Mouse (Mus musculus) G1E (cell line): ENCODE results near the gene Cfap299. TPM values are rescaled to one million over a fixed set of nuclear protein-coding genes. Genes with fewer than 3 reads are reported as not detected.

Source experiments
- ATAC-seq: 2 replicates; pipeline ENCODE4 v1.8.0; 2016; ENCODE audit warnings: mild to moderate bottlenecking; ENCODE audit not compliant: insufficient number of reproducible peaks, poor library complexity, low FRiP score, severe bottlenecking; ENCODE audit errors: extremely low read depth
- DNase-seq: peaks from one replicate; pipeline ENCODE4 v3.0.0; 2012; ENCODE audit warnings: low spot score
- H3K27me3 ChIP-seq: 2 replicates; pipeline ENCODE4 v1.6.1; 2012; ENCODE audit warnings: mild to moderate bottlenecking, low read length, inconsistent platforms; ENCODE audit not compliant: insufficient read depth
- H3K36me3 ChIP-seq: replicated peaks from 2 replicates; pipeline ENCODE3; 2012; ENCODE audit warnings: mild to moderate bottlenecking, inconsistent platforms
- H3K4me1 ChIP-seq: 2 replicates; pipeline ENCODE4 v1.6.1; 2012; ENCODE audit warnings: low read depth, low read length, inconsistent platforms, mixed read lengths; ENCODE audit not compliant: insufficient read depth
- H3K4me3 ChIP-seq: 2 replicates; pipeline ENCODE4 v1.5.1; 2012; ENCODE audit warnings: low read depth, mild to moderate bottlenecking, inconsistent platforms, low read length, moderate library complexity, mixed read lengths
- H3K9me3 ChIP-seq: replicated peaks from 2 replicates; pipeline ENCODE4 v1.6.1; 2012; ENCODE audit warnings: inconsistent platforms
- CTCF ChIP-seq: IDR thresholded peaks from 2 replicates; pipeline ENCODE4 v1.5.1; 2012; ENCODE audit warnings: low read depth, low read length, inconsistent platforms, mixed read lengths
- GATA1 ChIP-seq: IDR thresholded peaks from 2 replicates; pipeline ENCODE4 v1.6.1; 2012; ENCODE audit warnings: borderline replicate concordance, low read length, inconsistent platforms, mixed read lengths
- GATA2 ChIP-seq: IDR thresholded peaks from 2 replicates; pipeline ENCODE4 v1.6.1; 2012; ENCODE audit warnings: low read depth, low read length, inconsistent platforms, borderline replicate concordance
- POLR2AphosphoS5 ChIP-seq: IDR thresholded peaks from 2 replicates; pipeline ENCODE4 v1.6.1; 2012; ENCODE audit warnings: low read depth, low read length, inconsistent platforms; ENCODE audit not compliant: insufficient replicate concordance
- TAL1 ChIP-seq: conservative IDR thresholded peaks from 2 replicates; pipeline ENCODE4 v1.6.1; 2012; ENCODE audit warnings: low read depth, low read length, inconsistent platforms, mixed read lengths
- polyA plus RNA-seq: library from polyadenylated mRNA; stranded (reverse); fragments of >175 nt; gene quantifications from 2 replicates; pipeline ENCODE4 v1.2.3, GENCODE M21; 2012
- total RNA-seq, 2 experiments: library from RNA; stranded (forward) in 1 of 2; stranded (reverse) in 1 of 2; fragments of 200-1000 nt in 1 of 2; fragments of >200 nt in 1 of 2; fragmentation: Nextera tagmentation in 1 of 2; gene quantifications; 2 replicates each; pipeline ENCODE4 v1.2.3; 2014 to 2017

Gene Cfap299
- total and polyA plus RNA-seq, 3 experiments, result not detected

GRCm38 (mm10) chr5:98788568-98788967 is 459.5 kb downstream of the Cfap299 start:
- no peak for ATAC-seq
- TF ChIP-seq TAL1 (no peak), POLR2AphosphoS5 (no peak), GATA1 (no peak), CTCF (no peak), GATA2 (no peak)

GRCm38 (mm10) chr5:98790894-98791607 is 461.9 kb downstream of the Cfap299 start:
- Histone ChIP-seq H3K36me3 (no peaks in the 10 kb centered on the region), H3K9me3 (peaks cover 30% of the 10 kb centered on the region), H3K27me3 (no peaks in the 10 kb centered on the region), H3K4me3 (no peak overlapping the region), H3K4me1 (no peaks in the 10 kb centered on the region)
- DNase-seq, result no peak
- ATAC-seq, result no peak
- TF ChIP-seq CTCF (no peak), GATA2 (no peak), TAL1 (no peak), GATA1 (no peak), POLR2AphosphoS5 (no peak)

More at GRCm38 (mm10) chr5:98788568-98788967, 459.5 kb downstream of the Cfap299 start:
- H3K4me3 ChIP-seq, result no peak overlapping the region
- DNase-seq, result no peak
- no peaks in the 10 kb centered on the region for H3K27me3 ChIP-seq
- H3K4me1 ChIP-seq, result no peaks in the 10 kb centered on the region
- no peaks in the 10 kb centered on the region for H3K36me3 ChIP-seq
- peaks cover 33% of the 10 kb centered on the region for H3K9me3 ChIP-seq

GRCm38 (mm10) chr5:98801495-98801894 is 472.4 kb downstream of the Cfap299 start:
- no peak for TF ChIP-seq TAL1
- no peak for TF ChIP-seq GATA1
- no peak for TF ChIP-seq CTCF
- no peak for TF ChIP-seq GATA2
- no peak for TF ChIP-seq POLR2AphosphoS5
- ATAC-seq (no peak), DNase-seq (no peak)
- Histone ChIP-seq H3K36me3 (no peaks in the 10 kb centered on the region), H3K9me3 (peaks cover 23% of the 10 kb centered on the region), H3K4me1 (no peaks in the 10 kb centered on the region), H3K4me3 (no peak overlapping the region), H3K27me3 (no peaks in the 10 kb centered on the region)

- TF ChIP-seq GATA2, result no peak
- TF ChIP-seq POLR2AphosphoS5, result no peak
- TF ChIP-seq TAL1, result no peak
- no peak for TF ChIP-seq CTCF
- no peak for TF ChIP-seq GATA1
- no peak overlapping the region for H3K4me3 ChIP-seq
- no peaks in the 10 kb centered on the region for H3K4me1 ChIP-seq
- DNase-seq, result no peak
- H3K9me3 ChIP-seq, result peaks cover 30% of the 10 kb centered on the region
- no peaks in the 10 kb centered on the region for H3K36me3 ChIP-seq
- H3K27me3 ChIP-seq, result no peaks in the 10 kb centered on the region
- ATAC-seq, result no peak
Observed at GRCm38 (mm10) chr5:98804761-98805160, 475.7 kb downstream of the Cfap299 start.

GRCm38 (mm10) chr5:98806492-98806891 is 477.4 kb downstream of the Cfap299 start:
- no peak for TF ChIP-seq GATA1
- TF ChIP-seq GATA2, result no peak
- no peak for TF ChIP-seq TAL1
- TF ChIP-seq POLR2AphosphoS5, result no peak
- TF ChIP-seq CTCF, result no peak
- Histone ChIP-seq H3K4me1 (no peaks in the 10 kb centered on the region), H3K9me3 (peaks cover 28% of the 10 kb centered on the region), H3K36me3 (no peaks in the 10 kb centered on the region), H3K4me3 (no peak overlapping the region), H3K27me3 (no peaks in the 10 kb centered on the region)
- ATAC-seq (no peak), DNase-seq (no peak)

- TF ChIP-seq GATA1, result no peak
- TF ChIP-seq POLR2AphosphoS5, result no peak
- TF ChIP-seq CTCF, result no peak
- no peak for TF ChIP-seq TAL1
- Histone ChIP-seq H3K36me3 (no peaks in the 10 kb centered on the region), H3K4me1 (no peaks in the 10 kb centered on the region), H3K4me3 (no peak overlapping the region), H3K27me3 (no peaks in the 10 kb centered on the region), H3K9me3 (peaks cover 25% of the 10 kb centered on the region)
- no peak for ATAC-seq
- no peak for DNase-seq
Observed at GRCm38 (mm10) chr5:98807022-98807421, 477.9 kb downstream of the Cfap299 start.
